Mouse (Mus musculus) small intestine, adult 2 months (tissue): Measurements from ENCODE around the gene Tyw1. TPM values are rescaled to one million over a fixed set of nuclear protein-coding genes. Genes with fewer than 3 reads are reported as not detected.

ENCODE experiments used
- H3K27ac ChIP-seq: fragments of 200-500 bp; 2 replicates; pipeline ENCODE4 v1.5.1; 2012; ENCODE audit warnings: low read depth, low read length, control low read depth, inconsistent platforms; ENCODE audit not compliant: insufficient read depth
- H3K27me3 ChIP-seq: fragments of 200-500 bp; 2 replicates; pipeline ENCODE4 v1.6.1; 2012; ENCODE audit warnings: mild to moderate bottlenecking, moderate library complexity, low read length, inconsistent platforms; ENCODE audit not compliant: control insufficient read depth, insufficient read depth
- H3K36me3 ChIP-seq: fragments of 200-500 bp; 2 replicates; pipeline ENCODE4 v1.6.1; 2012; ENCODE audit warnings: mild to moderate bottlenecking, low read length, control low read depth, inconsistent platforms; ENCODE audit not compliant: control insufficient read depth, insufficient read depth
- H3K4me1 ChIP-seq: fragments of 200-500 bp; 2 replicates; pipeline ENCODE4 v1.6.1; 2012; ENCODE audit warnings: low read length, inconsistent platforms, mixed read lengths; ENCODE audit not compliant: control insufficient read depth, insufficient read depth, insufficient read length
- H3K4me3 ChIP-seq: fragments of 200-500 bp; 2 replicates; pipeline ENCODE4 v1.5.1; 2012; ENCODE audit warnings: low read depth, mild to moderate bottlenecking, control low read depth, inconsistent platforms, low read length, moderate library complexity
- CTCF ChIP-seq: fragments of 200-500 bp; IDR thresholded peaks from 2 replicates; pipeline ENCODE4 v1.5.1; 2012; ENCODE audit warnings: low read depth, mild to moderate bottlenecking, control low read depth, inconsistent platforms, low read length, moderate library complexity, mixed read lengths; ENCODE audit not compliant: insufficient replicate concordance, insufficient read length; ENCODE audit errors: extremely low read depth
- POLR2A ChIP-seq: fragments of 200-500 bp; IDR thresholded peaks from 2 replicates; pipeline ENCODE4 v1.6.1; 2012; ENCODE audit warnings: low read depth, mild to moderate bottlenecking, control low read depth, inconsistent platforms, low read length, moderate library complexity
- WGBS: fragments of 180-500 bp; shearing (Covaris S2); methylation state at CpG from one replicate; pipeline ENCODE4 v1.1.7; 2018; 5-methylcytosine and 5-hydroxymethylcytosine counted together
- polyA plus RNA-seq: library from polyadenylated mRNA; depleted of rRNA; stranded (reverse); fragments of >200 nt; gene quantifications from 2 replicates; pipeline ENCODE4 v1.2.3, GENCODE M21; 2012

The Tyw1 gene
- polyA plus RNA-seq, 1 experiment, result 5.7 TPM

GRCm38 (mm10) chr5:130264433-130265005 lies 9.1 kb downstream of the Tyw1 start:
- peak overlapping the region; percentile 60; the same call in 1 of the 2 replicates for H3K27ac ChIP-seq
- no peak for TF ChIP-seq CTCF
- no peak for TF ChIP-seq POLR2A
- H3K4me3 ChIP-seq, result no peak overlapping the region
- no peaks in the 10 kb centered on the region for H3K27me3 ChIP-seq
- WGBS, result 64% methylated on average over 6 of the region's 6 CpGs
- H3K36me3 ChIP-seq, result peaks cover 22% of the 10 kb centered on the region
- peaks cover 8% of the 10 kb centered on the region; the same call in 1 of the 2 replicates for H3K4me1 ChIP-seq

- no peaks in the 10 kb centered on the region for H3K27me3 ChIP-seq
- H3K4me3 ChIP-seq, result no peak overlapping the region
- 89% methylated on average over 7 of the region's 7 CpGs for WGBS
- peaks cover 29% of the 10 kb centered on the region for H3K36me3 ChIP-seq
- H3K4me1 ChIP-seq, result peaks cover 8% of the 10 kb centered on the region; the same call in 1 of the 2 replicates
- no peak for TF ChIP-seq POLR2A
- peak; percentile 65; the same call in 1 of the 2 replicates for TF ChIP-seq CTCF
- no peak overlapping the region for H3K27ac ChIP-seq
Observed at GRCm38 (mm10) chr5:130266651-130267050, 11.2 kb downstream of the Tyw1 start.

- H3K36me3 ChIP-seq, result peaks cover 28% of the 10 kb centered on the region
- H3K4me3 ChIP-seq, result no peak overlapping the region
- 76% methylated on average over 1 of the region's 1 CpGs for WGBS
- no peaks in the 10 kb centered on the region for H3K27me3 ChIP-seq
- H3K4me1 ChIP-seq, result peaks cover 8% of the 10 kb centered on the region; the same call in 1 of the 2 replicates
- TF ChIP-seq POLR2A (no peak), CTCF (peak; percentile 71; the same call in 1 of the 2 replicates)
- H3K27ac ChIP-seq, result no peak overlapping the region
Observed at GRCm38 (mm10) chr5:130267316-130267715, 11.9 kb downstream of the Tyw1 start.

DNA sequence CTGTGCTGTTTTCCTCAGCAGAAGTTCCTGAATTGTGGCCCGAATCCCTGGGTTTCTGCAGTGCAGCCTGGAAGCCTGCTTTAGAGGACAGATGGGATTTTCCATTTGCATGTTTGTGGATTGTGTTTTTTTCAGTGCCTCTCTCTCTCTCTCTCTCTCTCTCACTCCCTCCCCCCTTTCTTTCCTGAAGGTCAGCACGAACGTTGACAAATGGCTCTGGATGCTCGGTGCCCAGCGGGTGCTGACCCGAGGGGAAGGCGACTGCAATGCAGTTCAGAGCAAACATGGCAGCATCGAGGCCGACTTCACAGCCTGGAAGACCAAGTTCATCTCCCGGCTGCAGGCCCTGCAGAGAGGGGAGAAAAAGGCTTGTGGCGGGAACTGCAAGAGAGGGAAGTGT lies 13.6 kb downstream of the Tyw1 start:
- H3K36me3 ChIP-seq, result peaks cover 20% of the 10 kb centered on the region; the same call in 1 of the 2 replicates
- H3K4me3 ChIP-seq, result no peak overlapping the region
- no peak for TF ChIP-seq POLR2A
- no peak for TF ChIP-seq CTCF
- H3K4me1 ChIP-seq, result peaks cover 8% of the 10 kb centered on the region; the same call in 1 of the 2 replicates
- 84% methylated on average over 11 of the region's 11 CpGs for WGBS
- H3K27me3 ChIP-seq, result no peaks in the 10 kb centered on the region
- H3K27ac ChIP-seq, result no peak overlapping the region

GRCm38 (mm10) chr5:130272344-130272743 lies 16.9 kb downstream of the Tyw1 start:
- TF ChIP-seq POLR2A, result no peak
- no peak for TF ChIP-seq CTCF
- Histone ChIP-seq H3K4me3 (no peak overlapping the region), H3K36me3 (peaks cover 32% of the 10 kb centered on the region), H3K4me1 (no peaks in the 10 kb centered on the region), H3K27ac (no peak overlapping the region), H3K27me3 (no peaks in the 10 kb centered on the region)
- WGBS, result 95% methylated on average over 1 of the region's 1 CpGs

DNA sequence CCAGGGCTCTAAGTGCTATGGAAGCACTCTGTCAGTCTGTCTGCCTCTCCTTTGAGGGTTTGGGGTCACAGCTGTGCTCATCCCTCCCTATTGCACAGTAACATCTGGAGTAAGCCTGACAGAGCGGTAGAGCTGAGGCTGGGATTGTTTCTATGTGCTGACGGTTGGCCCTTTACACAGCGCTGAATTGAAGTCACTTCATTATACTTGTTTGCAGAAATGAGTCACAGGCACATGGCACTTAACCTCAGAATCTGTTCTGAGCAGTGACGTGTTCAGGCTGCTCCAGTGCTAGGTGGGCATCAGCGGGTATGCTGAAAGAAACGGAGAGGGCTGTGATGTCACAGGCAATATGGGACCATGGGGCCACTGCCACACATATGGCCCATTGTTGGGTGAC lies 17.6 kb downstream of the Tyw1 start:
- 93% methylated on average over 6 of the region's 6 CpGs for WGBS

DNA sequence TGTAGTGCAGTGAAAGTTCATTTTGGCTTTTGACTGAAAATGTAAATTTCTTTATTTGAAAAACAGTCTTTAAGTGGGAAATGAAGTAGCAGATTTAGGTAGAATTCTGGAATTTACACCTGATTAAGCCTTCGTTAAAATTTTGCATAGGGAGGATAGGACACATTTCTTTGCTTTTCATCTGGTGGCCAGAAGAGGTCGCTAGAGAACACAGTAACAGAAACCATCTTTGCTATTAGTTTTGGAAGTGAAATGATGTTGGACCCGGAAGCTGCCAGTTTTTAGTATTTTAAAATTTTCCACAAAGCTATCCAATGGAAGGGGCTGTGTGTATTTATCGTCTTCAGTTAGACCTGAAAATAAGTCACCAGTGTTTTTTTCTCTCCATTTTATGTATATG lies 20.1 kb downstream of the Tyw1 start:
- Histone ChIP-seq H3K27ac (no peak overlapping the region), H3K36me3 (peaks cover 30% of the 10 kb centered on the region), H3K4me3 (no peak overlapping the region), H3K4me1 (no peaks in the 10 kb centered on the region), H3K27me3 (no peaks in the 10 kb centered on the region)
- no peak for TF ChIP-seq POLR2A
- 43% methylated on average over 4 of the region's 4 CpGs for WGBS

More for the DNA sequence above, 17.6 kb downstream of the Tyw1 start:
- Histone ChIP-seq H3K27me3 (no peaks in the 10 kb centered on the region), H3K27ac (no peak overlapping the region), H3K36me3 (peaks cover 27% of the 10 kb centered on the region), H3K4me3 (no peak overlapping the region), H3K4me1 (no peaks in the 10 kb centered on the region)
- TF ChIP-seq POLR2A (no peak), CTCF (no peak)
